ENCODE assay signal across 23 mouse cellular contexts in genomic region chr4:7196570-7196969, GRCm38 (mm10).
"Had no signal": no experiment of that assay in that cellular context is flagged by ENCODE, and none has a peak within 500 bp of the region (broad histone marks: within the 10 kb centered on the region; RNA-seq: fewer than 3 reads in every experiment).

No protein-coding gene starts in this region.

- H3K36me3 ChIP-seq: heart, embryonic 12.5 days; hindbrain, embryonic 10.5 days; hindbrain, embryonic 12.5 days; limb, embryonic 10.5 days; limb, embryonic 12.5 days; liver, embryonic 12.5 days had no signal

- H3K9ac ChIP-seq: forebrain, postnatal 0 days; heart, embryonic 12.5 days; hindbrain, embryonic 12.5 days; hindbrain, embryonic 14.5 days; limb, embryonic 12.5 days; liver, embryonic 12.5 days had no signal

- H3K9me3 ChIP-seq: heart, embryonic 12.5 days; hindbrain, embryonic 10.5 days; hindbrain, embryonic 12.5 days; limb, embryonic 10.5 days; limb, embryonic 12.5 days; liver, embryonic 12.5 days had no signal

- DNase-seq: forebrain, postnatal 0 days; gastrocnemius, postnatal 14 days; gastrocnemius, postnatal 36 days; heart, adult 11 months; heart, adult 2 months; heart, postnatal 10 days; heart, postnatal 4 days; kidney, adult 18-20 months; kidney, adult 8-10 months; kidney, postnatal 25 days; kidney, postnatal 4 days had no signal

- H3K27ac ChIP-seq: heart, adult 2 months; hindbrain, embryonic 10.5 days; hindbrain, embryonic 12.5 days; hindbrain, embryonic 14.5 days; layer of hippocampus, adult 2 months; left cerebral cortex, adult 2 months; limb, embryonic 10.5 days; limb, embryonic 12.5 days; liver, embryonic 12.5 days had no signal

- H3K4me1 ChIP-seq: heart, embryonic 12.5 days; hindbrain, embryonic 12.5 days; limb, embryonic 10.5 days; limb, embryonic 12.5 days; liver, embryonic 12.5 days had no signal

- ATAC-seq: forebrain, postnatal 0 days; hindbrain, embryonic 16.5 days; inflammation-experienced regulatory T-cells, adult 6 months; intestine, postnatal 0 days; liver, embryonic 12.5 days had no signal

- H3K4me2 ChIP-seq: heart, embryonic 12.5 days; hindbrain, embryonic 12.5 days; hindbrain, embryonic 14.5 days; limb, embryonic 12.5 days; liver, embryonic 12.5 days had no signal

- H3K27me3 ChIP-seq: heart, embryonic 12.5 days; hindbrain, embryonic 12.5 days; limb, embryonic 12.5 days; liver, embryonic 12.5 days had no signal

- H3K4me3 ChIP-seq: heart, adult 2 months; heart, embryonic 12.5 days; hindbrain, embryonic 10.5 days; hindbrain, embryonic 12.5 days; layer of hippocampus, adult 2 months; left cerebral cortex, adult 2 months; limb, embryonic 10.5 days; limb, embryonic 12.5 days; liver, embryonic 12.5 days had no signal
